In the genomic region with DNA sequence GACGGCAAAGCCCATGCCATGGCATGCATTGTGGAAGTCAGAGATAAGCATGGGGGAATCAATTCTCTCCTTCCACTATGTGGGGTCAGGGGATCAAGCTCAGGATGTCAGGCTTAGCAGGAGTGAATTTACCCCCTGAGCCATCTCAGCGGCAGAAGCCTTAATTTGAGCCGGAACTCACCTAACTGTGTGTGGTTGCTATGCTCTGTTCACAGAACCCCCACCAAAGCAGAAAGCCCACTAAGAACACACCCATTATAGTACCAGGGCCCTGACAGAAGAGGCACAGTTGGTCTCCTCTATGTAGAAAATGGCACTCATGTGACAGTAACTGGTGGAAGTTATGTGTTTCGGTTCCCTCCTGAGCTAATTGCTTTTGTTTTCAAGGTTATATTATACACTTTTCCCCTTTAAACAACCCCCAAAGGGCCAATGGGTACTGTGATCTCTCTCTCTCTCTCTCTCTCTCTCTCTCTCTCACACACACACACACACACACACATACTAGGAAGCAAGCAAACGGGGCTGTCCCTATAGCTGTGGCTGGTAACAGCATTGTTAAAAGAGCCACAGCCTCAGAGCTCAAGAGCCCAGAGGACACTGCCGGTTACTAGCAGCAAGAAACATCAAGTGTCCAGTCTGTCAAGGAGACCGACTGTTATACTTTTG, we compare ENCODE assay signal across 15 mouse cellular contexts. TPM values are rescaled to one million over a fixed set of nuclear protein-coding genes. Genes with fewer than 3 reads are reported as not detected.
DNase-seq lines count a peak whose midpoint lies in the region; ATAC-seq lines count a peak whose summit lies in the region.
"Had no signal": no experiment of that assay in that cellular context is flagged by ENCODE, and none has a peak within 500 bp of the region (broad histone marks: within the 10 kb centered on the region; RNA-seq: fewer than 3 reads in every experiment).

No protein-coding gene starts in this region.

- no peak for ATAC-seq in liver, embryonic 11.5 days (replicated peaks; ENCODE audit: low FRiP score)
- ATAC-seq in liver, embryonic 12.5 days: no peak
- ATAC-seq in activated CD4-positive, CD25-positive, alpha-beta regulatory T cell, adult 4 months: peak; percentile 65
- ATAC-seq in midbrain, embryonic 16.5 days: peak; percentile 27; the same call in 1 of the 2 replicates
- ATAC-seq in forebrain, embryonic 15.5 days (replicated peaks): no peak
- ATAC-seq: forebrain, embryonic 14.5 days; intestine, postnatal 0 days; Patski had no signal

- no peak overlapping the region for H3K27ac ChIP-seq in liver, embryonic 11.5 days (ENCODE audit: low read depth, low read length)
- no peak overlapping the region for H3K27ac ChIP-seq in liver, embryonic 12.5 days
- no peak overlapping the region for H3K27ac ChIP-seq in midbrain, embryonic 16.5 days (ENCODE audit: low read length)
- H3K27ac ChIP-seq in forebrain, embryonic 15.5 days (replicated peaks): no peak overlapping the region
- H3K27ac ChIP-seq: lung, embryonic 15.5 days had no signal

- H3K4me3 ChIP-seq in liver, embryonic 11.5 days (ENCODE audit: low read depth, low read length): no peak overlapping the region
- H3K4me3 ChIP-seq in liver, embryonic 12.5 days: no peak overlapping the region
- no peak overlapping the region for H3K4me3 ChIP-seq in midbrain, embryonic 16.5 days (ENCODE audit: low read depth, low read length)
- no peak overlapping the region for H3K4me3 ChIP-seq in forebrain, embryonic 15.5 days
- H3K4me3 ChIP-seq: lung, embryonic 15.5 days had no signal

- no peak overlapping the region for H3K4me2 ChIP-seq in liver, embryonic 11.5 days
- H3K4me2 ChIP-seq in liver, embryonic 12.5 days: no peak overlapping the region
- no peak overlapping the region for H3K4me2 ChIP-seq in midbrain, embryonic 16.5 days (ENCODE audit: low read length)
- no peak overlapping the region for H3K4me2 ChIP-seq in forebrain, embryonic 15.5 days (replicated peaks)
- H3K4me2 ChIP-seq: lung, embryonic 15.5 days had no signal

- H3K27me3 ChIP-seq in liver, embryonic 11.5 days (replicated peaks; ENCODE audit: control insufficient read depth, insufficient read depth, low read length): no peaks in the 10 kb centered on the region; the same call in 1 of the 2 replicates
- H3K27me3 ChIP-seq in liver, embryonic 12.5 days (replicated peaks): no peaks in the 10 kb centered on the region
- no peaks in the 10 kb centered on the region for H3K27me3 ChIP-seq in midbrain, embryonic 16.5 days (ENCODE audit: control insufficient read depth, insufficient read depth, low read depth, low read length)
- peaks cover 9% of the 10 kb centered on the region; the same call in 1 of the 2 replicates for H3K27me3 ChIP-seq in forebrain, embryonic 15.5 days
- H3K27me3 ChIP-seq: lung, embryonic 15.5 days had no signal

- no peak overlapping the region for H3K9ac ChIP-seq in liver, embryonic 11.5 days (ENCODE audit: low read depth, low read length)
- no peak overlapping the region for H3K9ac ChIP-seq in liver, embryonic 12.5 days
- H3K9ac ChIP-seq in midbrain, embryonic 16.5 days (ENCODE audit: low read depth, low read length): no peak overlapping the region
- no peak overlapping the region for H3K9ac ChIP-seq in forebrain, embryonic 15.5 days (replicated peaks)
- H3K9ac ChIP-seq: lung, embryonic 15.5 days had no signal

- no peaks in the 10 kb centered on the region for H3K36me3 ChIP-seq in liver, embryonic 11.5 days (ENCODE audit: control insufficient read depth, insufficient read depth, low read length)
- no peaks in the 10 kb centered on the region for H3K36me3 ChIP-seq in liver, embryonic 12.5 days
- no peaks in the 10 kb centered on the region for H3K36me3 ChIP-seq in midbrain, embryonic 16.5 days (ENCODE audit: control insufficient read depth, insufficient read depth, low read length)
- no peaks in the 10 kb centered on the region for H3K36me3 ChIP-seq in forebrain, embryonic 15.5 days
- H3K36me3 ChIP-seq: lung, embryonic 15.5 days had no signal

- no peaks in the 10 kb centered on the region for H3K9me3 ChIP-seq in liver, embryonic 11.5 days (ENCODE audit: control insufficient read depth, low read length)
- no peaks in the 10 kb centered on the region for H3K9me3 ChIP-seq in liver, embryonic 12.5 days (replicated peaks)
- no peaks in the 10 kb centered on the region for H3K9me3 ChIP-seq in midbrain, embryonic 16.5 days (replicated peaks; ENCODE audit: control insufficient read depth, low read length, poor library complexity, severe bottlenecking)
- H3K9me3 ChIP-seq in forebrain, embryonic 15.5 days: no peaks in the 10 kb centered on the region
- H3K9me3 ChIP-seq: lung, embryonic 15.5 days had no signal

- H3K4me1 ChIP-seq in liver, embryonic 11.5 days (replicated peaks; ENCODE audit: control insufficient read depth, insufficient read depth, low read length): peaks cover 10% of the 10 kb centered on the region; the same call in 1 of the 2 replicates
- H3K4me1 ChIP-seq in liver, embryonic 12.5 days: peaks cover 6% of the 10 kb centered on the region; the same call in 1 of the 2 replicates
- peaks cover 22% of the 10 kb centered on the region for H3K4me1 ChIP-seq in midbrain, embryonic 16.5 days (ENCODE audit: control insufficient read depth, insufficient read depth, low read length)
- peaks cover 11% of the 10 kb centered on the region for H3K4me1 ChIP-seq in forebrain, embryonic 15.5 days
- H3K4me1 ChIP-seq: lung, embryonic 15.5 days had no signal

- DNase-seq in liver, embryonic 11.5 days (ENCODE audit: low spot score): peak; percentile 26
- DNase-seq in CD4-positive helper T cell, adult 2 months (ENCODE audit: low read depth, low spot score): peak; percentile 30
- DNase-seq in layer of hippocampus, postnatal 25 days (ENCODE audit: extremely low spot score in 1 of 2, low spot score in 1 of 2): no peak
- DNase-seq: cerebellum, postnatal 14 days; heart, adult 18-20 months; kidney, postnatal 10 days; layer of hippocampus, adult 9-11 months had no signal

- WGBS in liver, embryonic 11.5 days: 42% methylated on average over 7 of the region's 7 CpGs
- 47% methylated on average over 7 of the region's 7 CpGs for WGBS in liver, embryonic 12.5 days (ENCODE audit: insufficient replicate concordance)
- WGBS in midbrain, embryonic 16.5 days: 27% methylated on average over 7 of the region's 7 CpGs
- 48% methylated on average over 7 of the region's 7 CpGs for WGBS in forebrain, embryonic 15.5 days

RNA-seq across cellular contexts. Expression of a gene that starts 27.3 kb away (rescaled TPM):
- 1.2 and 2.1 TPM in 2 replicates for polyA plus RNA-seq in liver, embryonic 11.5 days (2014; fragmentation: Nextera tagmentation; extraction: Ambion mirVana)
- polyA plus RNA-seq in liver, embryonic 12.5 days (2016; fragmentation: Nextera tagmentation; extraction: Ambion mirVana): 0.67 TPM in 2 replicates
- polyA plus RNA-seq in activated CD4-positive, CD25-positive, alpha-beta regulatory T cell, adult 4 months (2017; shearing (Covaris generic)): 10 to 100 TPM; 10.6 to 11.5 TPM
- polyA plus RNA-seq in midbrain, embryonic 16.5 days (2015; fragmentation: Nextera tagmentation; extraction: Ambion mirVana): 7.5 and 8.3 TPM in 2 replicates
- 5.5 and 6.9 TPM in 2 replicates for polyA plus RNA-seq in forebrain, embryonic 15.5 days (2015; fragmentation: Nextera tagmentation; extraction: Ambion mirVana)
- total RNA-seq in layer of hippocampus, postnatal 25 days (2021): 10 to 100 TPM; 30.6 to 33.2 TPM

Comparison
In these comparisons a context has a peak if more than half of its experiments do, and no peak if none do; other contexts are left out.
1. ATAC-seq: peak in activated CD4-positive, CD25-positive, alpha-beta regulatory T cell, adult 4 months (single experiment) and midbrain, embryonic 16.5 days (single experiment); none in liver, embryonic 11.5 days (single experiment), liver, embryonic 12.5 days (single experiment) and forebrain, embryonic 15.5 days (single experiment).
2. DNase-seq: peak in liver, embryonic 11.5 days (single experiment) and CD4-positive helper T cell, adult 2 months (single experiment); none in layer of hippocampus, postnatal 25 days (0 of 2).